Mouse (Mus musculus) embryonic fibroblast, embryonic 13.5 days (primary cell): ENCODE data around the gene Gata3. TPM values are rescaled to one million over a fixed set of nuclear protein-coding genes. Genes with fewer than 3 reads are reported as not detected.

Experiments
- H3K27ac ChIP-seq: 2 replicates; pipeline ENCODE4 v1.5.1; 2012; ENCODE audit warnings: low read length, control low read depth, inconsistent platforms; ENCODE audit not compliant: insufficient read depth
- H3K4me1 ChIP-seq: 2 replicates; pipeline ENCODE4 v1.6.1; 2011; ENCODE audit warnings: low read length; ENCODE audit not compliant: control insufficient read depth, insufficient read depth
- H3K4me3 ChIP-seq: 2 replicates; pipeline ENCODE4 v1.5.1; 2011; ENCODE audit warnings: mild to moderate bottlenecking, control low read depth, low read length; ENCODE audit not compliant: insufficient read depth
- CTCF ChIP-seq: IDR thresholded peaks from 2 replicates; pipeline ENCODE4 v1.5.1; 2011; ENCODE audit warnings: mild to moderate bottlenecking, control low read depth, low read length, moderate library complexity, borderline replicate concordance; ENCODE audit not compliant: insufficient read depth
- POLR2A ChIP-seq: IDR thresholded peaks from 2 replicates; pipeline ENCODE4 v1.6.1; 2011; ENCODE audit warnings: low read depth, mild to moderate bottlenecking, control low read depth, low read length, moderate library complexity
- polyA plus RNA-seq: library from polyadenylated mRNA; stranded (reverse); fragments of >200 nt; gene quantifications from 2 replicates; pipeline ENCODE4 v1.2.4, GENCODE M21; 2011; ENCODE audit warnings: low read depth; ENCODE audit not compliant: missing spikeins, insufficient read length

Gene Gata3
- polyA plus RNA-seq, 1 experiment, result 4.5 TPM

GRCm38 (mm10) chr2:9874467-9875219 is 15.2 kb downstream of the Gata3 start:
- H3K27ac ChIP-seq, result no peak overlapping the region
- 0 out of 2 replicates have a peak, but pooled peaks cover 7% of the 10 kb centered on the region for H3K4me1 ChIP-seq
- no peak for TF ChIP-seq CTCF
- H3K4me3 ChIP-seq, result peak overlapping the region; percentile 2

- TF ChIP-seq POLR2A (no peak), CTCF (no peak)
- Histone ChIP-seq H3K4me3 (no peak overlapping the region), H3K4me1 (0 out of 2 replicates have a peak, but pooled peaks cover 7% of the 10 kb centered on the region), H3K27ac (no peak overlapping the region)
Measured at GRCm38 (mm10) chr2:9873757-9874156, 16.1 kb downstream of the Gata3 start.

GRCm38 (mm10) chr2:9872682-9873081 is 17.2 kb downstream of the Gata3 start:
- TF ChIP-seq POLR2A, result no peak
- no peak for TF ChIP-seq CTCF
- Histone ChIP-seq H3K4me1 (0 out of 2 replicates have a peak, but pooled peaks cover 7% of the 10 kb centered on the region), H3K27ac (no peak overlapping the region), H3K4me3 (peak overlapping the region; percentile 20)

GRCm38 (mm10) chr2:9871798-9872197 is 18.0 kb downstream of the Gata3 start:
- TF ChIP-seq CTCF (no peak), POLR2A (no peak)
- Histone ChIP-seq H3K4me1 (0 out of 2 replicates have a peak, but pooled peaks cover 7% of the 10 kb centered on the region), H3K4me3 (no peak overlapping the region), H3K27ac (no peak overlapping the region)

GRCm38 (mm10) chr2:9871141-9871716 is 18.6 kb downstream of the Gata3 start:
- Histone ChIP-seq H3K4me3 (no peak overlapping the region), H3K4me1 (0 out of 2 replicates have a peak, but pooled peaks cover 7% of the 10 kb centered on the region), H3K27ac (no peak overlapping the region)
- TF ChIP-seq CTCF, result no peak
- TF ChIP-seq POLR2A, result no peak

GRCm38 (mm10) chr2:9867092-9867825 is 22.6 kb downstream of the Gata3 start:
- Histone ChIP-seq H3K27ac (no peak overlapping the region), H3K4me1 (0 out of 2 replicates have a peak, but pooled peaks cover under 1% of the 10 kb centered on the region), H3K4me3 (no peak overlapping the region)
- TF ChIP-seq POLR2A (no peak), CTCF (no peak)

GRCm38 (mm10) chr2:9860698-9861097 is 29.1 kb downstream of the Gata3 start:
- Histone ChIP-seq H3K4me1 (no peaks in the 10 kb centered on the region), H3K4me3 (no peak overlapping the region), H3K27ac (no peak overlapping the region)
- no peak for TF ChIP-seq POLR2A
- TF ChIP-seq CTCF, result no peak

GRCm38 (mm10) chr2:9855861-9856260 is 34.0 kb downstream of the Gata3 start:
- H3K4me3 ChIP-seq, result no peak overlapping the region
- TF ChIP-seq CTCF, result no peak
- no peak for TF ChIP-seq POLR2A
- no peak overlapping the region for H3K27ac ChIP-seq
- H3K4me1 ChIP-seq, result no peaks in the 10 kb centered on the region

GRCm38 (mm10) chr2:9852851-9853576 is 36.8 kb downstream of the Gata3 start:
- no peak for TF ChIP-seq POLR2A
- TF ChIP-seq CTCF, result no peak
- Histone ChIP-seq H3K27ac (no peak overlapping the region), H3K4me3 (no peak overlapping the region), H3K4me1 (no peaks in the 10 kb centered on the region)
